Mouse (Mus musculus) gastrocnemius, adult 18-20 months (tissue): ENCODE results near the gene Nanos3. TPM values are rescaled to one million over a fixed set of nuclear protein-coding genes. Genes with fewer than 3 reads are reported as not detected.

Source experiments
- DNase-seq: peaks from one replicate; pipeline ENCODE4 v3.0.0; 2021; ENCODE audit warnings: low spot score
- total RNA-seq, 2 experiments: library from RNA; stranded (reverse); gene quantifications; 2 replicates each; pipeline ENCODE4 v1.2.3; 2021

Gene Nanos3
- total RNA-seq, 2 experiments from 2014 or later: 0.82 TPM; not detected in 1

DNA sequence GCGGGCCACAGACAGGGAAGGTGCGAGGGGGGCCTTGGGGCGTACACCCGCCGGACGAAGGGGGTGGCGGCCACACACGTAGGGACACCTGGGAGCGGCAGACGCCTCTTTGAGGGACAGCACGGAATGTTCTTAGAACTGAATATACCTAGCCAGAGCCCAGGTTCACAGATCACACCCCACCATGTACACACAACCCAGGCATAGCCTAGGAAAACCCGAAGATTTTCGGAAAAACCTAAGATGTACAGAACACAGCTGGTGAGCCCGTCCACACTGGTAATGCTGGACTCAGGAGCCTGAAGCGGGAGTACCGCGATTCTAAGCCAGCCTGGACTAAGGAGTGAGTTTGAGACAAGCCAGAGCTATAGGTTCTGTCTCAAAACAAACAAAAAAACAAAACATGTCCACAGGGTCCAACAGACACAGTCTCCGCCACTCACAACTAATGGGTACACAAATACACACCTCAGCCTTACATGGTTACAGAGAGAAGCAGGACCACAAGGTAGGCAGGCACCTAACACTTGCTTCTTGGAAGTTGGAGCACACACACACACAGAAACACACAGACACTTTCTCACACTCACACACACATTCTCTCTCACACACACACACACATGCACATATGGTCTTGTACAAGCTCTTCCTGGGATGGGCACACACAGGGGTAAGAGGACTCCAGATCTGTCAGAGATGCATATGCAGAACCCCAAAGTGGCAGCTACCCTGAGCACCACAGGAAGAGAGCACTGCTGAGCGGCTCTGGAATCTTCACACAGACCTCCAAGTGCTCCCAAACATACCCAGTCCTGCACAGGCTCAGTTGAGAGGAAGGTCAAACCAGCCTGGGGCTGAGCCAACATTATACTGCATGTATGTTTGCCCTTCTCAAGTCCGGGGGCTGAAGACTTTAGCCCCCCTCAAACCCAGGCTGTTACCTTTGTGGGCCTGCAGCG lies 653 bp downstream of the Nanos3 start:
- DNase-seq: no peak

DNA sequence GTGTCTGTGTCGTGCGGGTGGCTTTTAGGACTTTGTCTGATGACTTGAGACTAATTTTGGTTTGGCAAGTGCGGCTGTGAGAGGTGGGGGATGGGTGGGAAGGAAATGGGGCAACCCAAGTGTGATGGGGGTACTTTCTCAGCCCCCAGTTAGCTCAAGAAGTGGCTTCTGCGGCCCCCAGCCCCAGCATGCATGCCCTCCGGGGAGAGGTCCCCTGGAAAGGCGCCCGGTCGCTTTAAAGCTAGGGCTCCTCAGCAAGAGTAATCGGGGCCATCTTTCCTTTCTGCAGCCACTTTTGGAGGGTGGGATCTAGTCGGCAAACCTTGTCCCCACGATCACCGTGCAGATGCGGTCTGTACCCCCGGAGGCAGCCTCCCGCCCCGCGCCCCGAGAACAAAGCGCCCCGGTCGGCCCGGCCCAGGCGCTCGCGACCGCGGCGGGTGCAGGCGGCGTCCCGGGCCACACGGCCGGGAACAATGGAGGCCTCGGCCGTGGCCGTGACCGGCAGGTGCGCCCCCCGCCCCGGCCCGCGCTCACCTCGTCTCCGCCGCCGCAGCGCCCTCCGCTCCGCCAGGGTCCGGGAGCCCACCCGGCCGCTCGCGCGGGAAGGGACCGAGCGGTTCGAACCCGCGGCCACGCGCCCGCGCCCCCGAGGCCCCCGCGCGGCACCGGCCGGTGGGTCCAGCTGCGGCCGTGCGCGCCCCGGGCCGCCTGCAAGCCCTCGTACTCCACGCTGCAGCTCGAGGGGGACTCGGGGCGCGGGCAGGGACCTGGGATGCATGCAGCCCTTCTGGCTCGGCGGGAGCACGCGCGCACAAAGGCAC lies 1.5 kb downstream of the Nanos3 start:
- DNase-seq: no peak

DNA sequence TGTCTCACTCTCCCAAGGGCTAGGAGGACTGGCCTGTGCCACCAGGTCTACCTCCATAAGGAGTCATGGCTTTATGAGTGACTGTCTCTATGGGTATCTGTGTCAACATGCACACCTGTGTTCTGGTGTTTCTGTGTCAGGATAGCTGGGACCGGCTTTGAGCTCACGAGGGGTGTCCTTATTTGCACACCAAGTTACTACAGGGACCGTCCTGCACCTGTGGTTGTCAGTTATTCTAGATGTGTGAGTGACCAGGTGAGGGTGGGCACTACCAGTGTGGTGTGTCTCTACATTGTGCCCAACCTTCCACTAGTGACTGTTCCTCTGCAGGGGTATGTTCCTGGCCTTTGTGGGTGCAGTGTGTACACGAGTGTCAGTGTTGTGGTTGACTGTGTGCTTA lies 2.2 kb downstream of the Nanos3 start:
- DNase-seq: no peak

DNA sequence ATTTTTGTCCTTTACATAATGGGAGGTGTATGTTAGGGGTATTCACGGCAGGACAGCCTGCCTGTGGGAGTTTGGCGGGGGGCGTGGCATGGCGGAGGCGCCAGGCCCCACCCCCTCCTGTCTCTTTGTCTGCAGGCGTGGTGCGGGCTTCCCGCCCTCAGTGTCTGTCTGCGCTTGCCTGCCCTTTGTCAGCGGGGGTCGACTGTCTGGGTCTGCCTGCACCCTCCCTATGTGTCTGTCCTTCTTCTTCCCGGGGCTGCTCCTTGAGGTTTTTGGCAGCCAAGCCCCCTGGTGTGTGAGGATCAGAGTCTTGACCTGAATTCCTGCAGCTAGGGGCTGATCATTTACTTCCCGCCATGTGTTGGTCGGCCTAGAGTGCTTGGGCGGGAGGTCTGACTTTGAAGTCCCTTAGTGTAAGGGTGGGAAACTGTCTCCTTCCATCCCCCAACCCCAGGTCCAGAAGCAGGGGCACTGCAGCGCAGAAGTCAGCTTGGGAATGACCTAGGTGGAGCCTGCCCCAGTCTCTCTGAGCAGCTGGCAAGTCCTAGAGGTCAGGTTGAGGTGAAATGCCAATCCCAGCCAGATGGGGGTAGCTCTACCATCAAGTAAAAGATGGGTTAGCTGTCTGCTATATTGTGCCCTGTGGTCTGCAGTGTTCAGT lies 4.4 kb downstream of the Nanos3 start:
- no peak for DNase-seq

DNA sequence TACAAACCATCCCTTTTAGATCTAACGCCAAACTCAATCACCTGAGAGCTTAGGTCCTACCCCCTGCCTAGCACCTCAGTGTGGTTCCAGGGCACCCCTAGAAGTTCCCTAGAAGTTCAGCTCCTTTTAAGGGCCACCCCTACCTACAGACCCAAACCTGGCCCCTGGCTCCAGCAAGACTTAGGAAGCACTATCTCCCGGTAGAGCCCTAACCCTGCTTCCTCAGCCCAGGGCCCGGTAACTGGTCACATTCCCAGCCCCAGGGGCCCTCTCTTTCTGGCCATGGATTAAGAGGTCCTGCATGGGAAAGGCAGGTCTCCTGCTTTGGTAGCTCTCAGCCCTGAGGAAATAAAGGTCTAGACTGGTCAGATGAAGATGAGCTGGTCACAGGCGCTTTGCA lies 5.1 kb downstream of the Nanos3 start:
- DNase-seq: no peak

DNA sequence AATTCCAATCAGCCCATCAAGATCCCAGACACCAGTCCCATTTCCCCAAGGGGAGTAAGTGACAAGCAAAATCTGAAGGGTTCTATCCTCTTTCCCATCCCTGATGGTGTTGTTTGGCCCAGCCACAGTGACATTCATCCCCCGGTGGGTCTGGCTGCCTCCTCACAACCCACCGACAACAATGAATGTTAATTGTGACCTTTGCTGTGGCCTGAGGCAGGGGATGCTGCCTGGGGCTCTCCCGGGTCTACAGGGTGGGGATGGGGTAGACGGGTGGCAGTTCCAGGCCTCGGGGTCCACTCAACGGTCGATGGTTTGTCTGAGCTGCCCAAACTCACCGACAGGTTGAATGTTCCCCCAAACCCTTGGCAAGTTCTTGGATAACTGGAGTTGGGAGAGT lies 6.4 kb downstream of the Nanos3 start:
- no peak for DNase-seq

DNA sequence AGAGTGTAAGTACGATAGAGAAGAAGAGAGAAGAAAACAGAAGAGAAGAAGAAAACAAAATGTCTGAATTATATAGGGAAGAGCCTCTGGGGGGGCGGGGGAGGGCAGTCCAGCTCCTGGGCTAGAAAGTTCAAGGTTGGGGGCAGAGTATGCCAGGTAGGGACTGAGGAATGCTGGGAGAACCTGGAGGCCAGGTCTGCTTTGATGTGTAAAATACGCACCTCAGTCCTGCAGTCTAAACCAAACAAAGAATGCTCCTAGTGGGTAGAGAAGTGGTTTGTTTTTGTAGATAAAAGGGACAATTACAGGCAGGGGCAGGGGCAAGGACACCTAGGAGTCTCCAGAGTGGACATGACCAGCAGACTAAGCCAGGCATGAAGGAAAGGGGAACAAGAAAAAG lies 7.6 kb downstream of the Nanos3 start:
- DNase-seq: no peak

DNA sequence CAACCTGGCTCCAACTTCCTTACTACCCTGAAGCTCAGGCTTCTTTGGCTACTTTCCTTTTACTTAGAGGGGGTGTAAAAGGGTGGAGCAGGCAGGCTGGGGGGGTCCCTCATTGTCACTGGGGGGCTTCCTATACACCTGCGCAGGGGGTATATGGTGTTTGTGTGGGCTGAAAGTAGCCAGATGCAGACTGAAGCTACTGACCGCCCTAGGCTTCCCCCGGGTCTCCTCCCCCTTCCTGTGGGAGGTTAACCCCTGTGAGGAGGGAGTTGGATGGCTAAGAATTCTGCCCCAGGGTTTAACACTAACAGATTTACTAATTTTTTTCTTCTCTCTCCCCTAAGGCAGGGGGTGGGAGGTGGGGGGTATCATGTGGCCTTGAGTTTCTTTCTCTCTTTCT lies 8.5 kb downstream of the Nanos3 start:
- DNase-seq: no peak

DNA sequence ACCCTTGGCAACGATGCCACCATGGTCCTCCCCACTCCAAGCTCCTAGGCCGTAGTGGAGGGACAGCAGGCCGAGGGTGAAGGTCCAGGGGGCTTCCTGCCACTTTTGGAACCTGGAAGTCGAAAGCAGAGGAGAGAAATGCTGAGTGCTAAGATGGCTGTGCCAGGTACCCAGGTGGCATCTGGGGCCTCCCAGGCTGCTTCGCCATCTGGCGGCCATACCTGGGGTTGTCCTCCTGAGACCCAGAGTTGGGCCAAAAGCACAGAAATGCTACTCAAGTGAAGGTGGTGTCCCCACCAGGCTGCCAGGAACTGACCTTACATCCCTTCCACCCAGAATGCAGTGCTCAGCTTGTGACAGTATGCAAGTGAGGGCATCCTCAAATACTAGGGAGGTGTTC lies 11.2 kb downstream of the Nanos3 start:
- no peak for DNase-seq

DNA sequence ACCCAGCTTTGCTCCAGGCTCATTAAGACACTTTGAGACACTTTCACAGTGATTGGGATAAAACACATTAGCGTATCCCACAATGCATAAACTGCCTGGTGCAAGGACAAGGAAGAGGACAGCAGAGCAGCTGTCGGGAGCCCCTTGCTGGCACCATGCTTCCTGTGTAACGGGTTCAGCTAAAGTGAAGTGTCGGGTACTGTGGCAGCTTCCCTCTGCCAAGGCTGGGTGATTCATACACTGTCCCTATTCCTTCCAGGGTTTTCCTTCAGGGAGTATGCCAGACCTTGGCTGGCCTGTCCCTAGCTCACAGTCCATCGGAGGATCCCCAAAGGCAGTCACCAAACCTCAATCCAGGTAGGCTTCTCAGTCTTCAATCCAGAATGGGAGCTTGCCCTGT lies 14.9 kb downstream of the Nanos3 start:
- DNase-seq: no peak

DNA sequence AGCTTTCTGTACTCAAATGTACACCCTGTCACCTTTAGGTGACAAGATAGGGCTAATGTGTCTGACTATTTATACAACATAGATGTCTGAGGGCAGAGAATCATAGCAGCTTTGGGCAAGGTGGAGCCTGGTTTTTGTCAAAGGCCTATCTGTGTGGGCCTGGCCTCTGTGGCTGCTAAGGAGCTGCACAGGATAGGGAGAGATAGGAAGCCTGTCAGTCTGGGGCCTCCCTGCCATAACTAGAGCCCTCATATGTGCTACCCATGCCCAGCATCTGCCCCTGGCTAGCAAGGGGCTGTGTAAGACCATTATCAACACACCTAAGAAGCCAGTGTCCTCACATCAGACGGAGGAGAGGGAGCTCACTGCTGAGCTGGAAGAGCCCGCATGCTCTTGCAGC lies 17.3 kb downstream of the Nanos3 start:
- DNase-seq: no peak

DNA sequence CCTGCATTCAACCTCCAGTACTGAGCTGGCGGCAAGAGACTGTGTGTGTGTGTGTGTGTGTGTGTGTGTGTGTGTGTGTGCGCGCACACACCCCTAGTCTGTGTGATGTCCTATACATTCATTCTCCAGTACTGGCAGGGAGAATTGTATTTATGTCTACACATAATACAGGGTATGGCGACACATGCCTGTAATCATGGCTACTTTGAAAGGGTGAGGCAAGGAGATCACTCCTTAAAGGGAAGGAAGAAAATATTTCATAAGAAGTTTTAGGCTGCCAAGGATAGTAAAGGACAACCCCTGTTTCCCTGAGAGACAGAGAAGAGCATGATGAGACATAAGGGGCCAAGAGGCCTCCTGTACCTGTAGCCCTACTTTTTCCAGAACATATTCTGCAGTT lies 27.4 kb downstream of the Nanos3 start:
- no peak for DNase-seq

DNA sequence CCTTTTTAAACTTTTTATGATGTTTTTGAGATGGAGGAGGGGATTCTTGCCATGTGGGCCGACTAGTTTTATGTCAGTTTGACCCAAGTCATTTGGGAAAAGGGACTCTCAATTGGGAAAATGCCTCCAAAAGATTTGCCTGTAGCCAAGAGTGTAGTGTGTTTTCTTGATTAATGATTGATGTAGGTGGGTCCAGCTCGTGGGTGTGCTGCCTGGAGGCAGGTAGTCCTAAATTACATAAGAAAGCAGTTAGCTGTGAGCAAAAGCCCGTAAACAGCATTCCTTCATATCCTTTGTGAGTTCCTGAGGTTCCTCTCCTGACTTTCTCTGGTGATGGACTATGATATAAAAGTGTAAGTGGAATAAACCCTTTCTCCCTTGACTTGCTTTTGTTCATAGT lies 35.8 kb downstream of the Nanos3 start:
- DNase-seq: no peak

DNA sequence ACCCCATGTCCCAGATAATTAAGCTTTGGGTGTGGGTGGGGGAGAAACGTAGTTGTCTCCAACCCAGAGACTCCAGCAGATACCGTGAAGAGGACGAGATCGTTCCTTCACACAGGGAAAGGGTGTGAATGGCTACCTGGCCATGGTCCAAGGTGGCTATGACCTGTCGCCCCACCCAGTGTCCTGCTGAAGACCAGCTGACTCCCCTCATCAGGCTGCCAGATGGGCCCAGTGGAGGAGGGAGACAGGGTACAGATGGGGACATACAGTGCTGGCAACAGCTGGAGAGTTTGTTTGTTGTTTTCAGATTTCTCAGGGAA lies 36.5 kb downstream of the Nanos3 start:
- no peak for DNase-seq

DNA sequence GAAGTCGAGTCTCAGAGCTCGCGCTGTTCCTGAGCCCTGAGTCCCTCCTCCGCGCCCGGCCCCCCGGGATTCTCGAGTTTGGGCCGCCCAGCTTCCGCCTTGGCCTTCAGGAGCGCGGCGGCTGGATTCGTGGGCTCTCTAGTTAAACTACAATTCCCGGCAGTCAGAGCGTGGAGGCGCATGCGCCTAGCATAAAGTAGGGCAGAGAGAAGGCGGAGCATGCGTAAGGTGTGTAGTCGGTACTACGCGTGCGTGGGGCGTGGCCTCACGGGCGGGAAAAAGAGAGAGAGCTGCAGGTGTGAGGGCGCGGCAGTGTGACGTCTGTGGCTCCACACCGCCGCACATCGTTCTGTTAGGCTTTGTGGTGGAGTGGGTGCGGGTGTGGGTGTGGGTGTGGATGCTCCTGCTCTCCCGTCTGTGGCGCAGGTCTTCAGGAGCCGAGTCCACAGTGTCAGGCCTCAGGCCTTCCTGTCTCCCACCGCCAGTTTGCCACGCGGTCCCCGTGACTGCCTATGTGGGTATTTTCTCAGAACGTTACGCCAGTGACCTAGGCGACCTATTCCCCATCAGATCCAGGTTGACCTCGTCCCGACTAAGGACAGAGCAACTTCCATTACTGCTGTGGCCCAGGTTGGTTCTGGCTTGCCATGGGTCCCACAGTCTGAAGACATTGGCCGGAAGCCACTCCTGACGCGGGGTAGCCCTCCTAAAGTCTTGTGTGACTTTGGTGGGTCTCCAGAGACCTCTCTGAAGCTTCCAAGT lies 37.1 kb downstream of the Nanos3 start, which contains the start of the genes Cc2d1a and 4930432K21Rik:
Cc2d1a (minus strand) TSS at position 168 of the 762 bp plus-strand sequence.
4930432K21Rik (plus strand) TSS at position 257 of the 762 bp plus-strand sequence.
- peak; percentile 95 for DNase-seq

DNA sequence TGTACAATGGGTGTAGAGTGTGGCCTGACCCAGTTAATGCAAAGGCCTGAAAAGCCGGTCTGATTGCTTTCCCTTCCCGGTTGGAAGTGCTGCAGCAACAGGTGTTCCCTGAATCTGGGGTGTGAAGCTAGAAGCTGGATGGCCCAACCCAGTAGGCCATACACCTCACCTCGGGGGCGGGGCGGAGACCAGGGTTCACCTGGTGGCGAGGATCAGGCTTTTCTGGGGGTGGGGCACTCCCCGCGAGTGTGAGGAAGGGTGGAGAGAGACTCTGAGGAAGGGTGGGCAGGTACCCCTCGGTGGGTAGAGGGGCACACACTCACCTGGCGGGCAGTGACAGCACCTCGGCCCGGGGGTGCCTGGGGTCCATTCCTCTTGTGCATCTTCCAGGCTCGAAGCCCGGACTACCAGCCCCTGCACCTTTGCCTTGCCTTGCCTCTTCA lies 37.7 kb downstream of the Nanos3 start:
- peak; percentile 6 for DNase-seq

DNA sequence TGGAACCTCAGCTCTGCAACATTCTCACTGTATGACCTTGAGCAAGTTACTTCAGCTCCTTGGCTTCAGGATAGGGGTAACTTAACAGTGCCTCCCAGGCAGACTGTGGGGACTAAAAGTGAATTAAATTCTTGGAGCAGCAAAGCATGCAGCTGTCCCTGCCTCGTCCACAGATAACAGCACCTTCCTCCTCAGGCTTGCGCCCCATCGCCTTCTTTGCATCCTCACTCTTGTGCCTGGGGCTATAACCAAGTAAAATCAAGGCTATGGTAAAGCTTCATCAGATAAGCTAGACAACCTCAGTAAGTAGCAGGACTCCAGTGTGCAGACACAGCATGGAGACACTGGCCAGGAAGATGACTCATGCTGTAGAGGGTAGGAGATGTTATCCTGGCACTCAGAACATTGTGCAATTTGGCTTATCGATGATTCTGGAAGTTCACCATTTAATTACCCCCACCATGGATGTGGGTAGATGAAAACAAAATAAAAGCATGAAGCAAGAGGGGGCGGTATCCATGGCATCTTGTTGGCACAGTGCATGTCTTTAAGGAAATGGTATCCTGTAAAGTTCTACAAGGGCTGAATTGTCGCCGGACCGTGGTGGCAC lies 40.3 kb downstream of the Nanos3 start:
- no peak for DNase-seq

DNA sequence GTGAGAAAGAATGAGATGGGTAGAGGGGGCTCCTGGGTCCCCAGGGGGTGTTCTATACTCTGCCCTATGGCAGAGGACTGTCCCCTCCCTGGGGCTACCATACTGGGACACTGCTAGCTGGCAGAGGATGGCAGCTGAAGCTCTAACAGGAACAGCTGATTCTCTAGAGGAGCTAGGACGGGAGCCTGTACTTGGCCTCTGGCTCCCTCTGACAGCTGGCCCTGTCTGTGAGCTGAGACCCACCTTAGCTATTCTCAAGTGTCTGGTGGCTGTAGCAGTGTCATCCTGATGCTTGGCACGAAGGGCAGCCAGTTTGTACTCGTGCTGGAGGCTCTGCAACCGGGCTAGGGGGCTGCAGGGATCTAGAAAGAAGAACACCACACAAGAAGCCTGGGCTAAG lies 44.2 kb downstream of the Nanos3 start:
- no peak for DNase-seq

DNA sequence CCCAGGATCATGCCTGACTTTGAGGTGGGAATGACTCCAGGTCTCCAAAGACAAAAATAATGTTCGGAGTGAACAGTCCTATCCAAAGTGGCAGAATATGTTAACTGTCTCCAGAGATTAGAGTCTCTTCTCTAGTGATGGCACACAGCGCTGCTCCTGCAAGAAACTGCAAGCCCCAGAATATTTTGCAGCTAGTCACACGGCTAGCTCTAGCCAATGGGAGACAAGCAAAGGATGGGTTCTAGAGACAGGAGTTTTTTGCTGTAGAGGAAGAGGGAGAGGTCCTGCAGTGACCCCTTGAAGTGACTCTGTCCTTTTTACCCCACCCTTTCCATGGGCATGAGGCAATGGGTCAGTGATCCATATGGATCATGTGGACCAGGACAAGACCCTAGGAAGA lies 47.2 kb downstream of the Nanos3 start:
- no peak for DNase-seq

DNA sequence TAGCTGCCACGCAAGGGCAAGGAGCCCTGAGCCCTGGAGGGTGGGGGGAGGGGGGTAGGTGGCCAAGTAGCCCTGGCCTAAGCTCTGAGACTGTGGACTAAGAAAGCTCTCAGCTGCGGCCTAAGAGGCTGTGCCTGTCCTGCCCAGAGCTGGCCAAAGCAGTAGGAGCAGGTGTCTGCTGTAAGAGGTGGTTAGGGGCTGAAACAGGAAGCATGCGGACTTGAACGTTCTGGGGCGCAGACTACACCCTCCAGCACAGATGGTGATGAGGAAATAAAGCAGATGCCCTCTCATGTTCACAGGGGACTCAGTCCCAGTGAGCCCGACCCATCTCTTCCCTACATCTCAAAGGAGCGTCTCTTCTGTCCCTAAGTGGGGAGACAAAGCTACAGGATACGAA lies 52.8 kb downstream of the Nanos3 start:
- DNase-seq: no peak

DNA sequence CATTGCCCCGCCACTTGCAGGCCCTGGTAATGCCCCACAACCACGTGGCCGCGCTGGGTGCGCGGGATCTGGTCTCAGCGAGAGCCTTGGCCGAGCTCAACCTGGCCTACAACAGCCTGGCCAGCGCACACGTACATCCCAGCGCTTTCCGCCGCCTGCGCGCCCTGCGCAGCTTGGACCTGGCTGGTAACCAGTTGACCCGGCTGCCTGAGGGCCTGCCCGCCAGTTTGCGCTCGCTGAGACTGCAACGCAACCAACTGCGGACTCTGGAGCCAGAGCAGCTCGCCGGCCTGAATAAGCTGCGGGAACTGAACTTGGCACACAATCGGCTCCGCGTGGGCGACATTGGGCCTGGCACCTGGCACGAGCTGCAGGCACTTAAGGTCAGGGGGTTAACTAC lies 54.2 kb downstream of the Nanos3 start:
- DNase-seq: peak; percentile 10
